Mouse (Mus musculus) G1E (cell line): ENCODE measurements around the gene Cpeb2. TPM values are rescaled to one million over a fixed set of nuclear protein-coding genes. Genes with fewer than 3 reads are reported as not detected.

Experiments used
- ATAC-seq: 2 replicates; pipeline ENCODE4 v1.8.0; 2016; ENCODE audit warnings: mild to moderate bottlenecking; ENCODE audit not compliant: insufficient number of reproducible peaks, poor library complexity, low FRiP score, severe bottlenecking; ENCODE audit errors: extremely low read depth
- DNase-seq: peaks from one replicate; pipeline ENCODE4 v3.0.0; 2012; ENCODE audit warnings: low spot score
- H3K27me3 ChIP-seq: 2 replicates; pipeline ENCODE4 v1.6.1; 2012; ENCODE audit warnings: mild to moderate bottlenecking, low read length, inconsistent platforms; ENCODE audit not compliant: insufficient read depth
- H3K36me3 ChIP-seq: replicated peaks from 2 replicates; pipeline ENCODE3; 2012; ENCODE audit warnings: mild to moderate bottlenecking, inconsistent platforms
- H3K4me1 ChIP-seq: 2 replicates; pipeline ENCODE4 v1.6.1; 2012; ENCODE audit warnings: low read depth, low read length, inconsistent platforms, mixed read lengths; ENCODE audit not compliant: insufficient read depth
- H3K4me3 ChIP-seq: 2 replicates; pipeline ENCODE4 v1.5.1; 2012; ENCODE audit warnings: low read depth, mild to moderate bottlenecking, inconsistent platforms, low read length, moderate library complexity, mixed read lengths
- H3K9me3 ChIP-seq: replicated peaks from 2 replicates; pipeline ENCODE4 v1.6.1; 2012; ENCODE audit warnings: inconsistent platforms
- CTCF ChIP-seq: IDR thresholded peaks from 2 replicates; pipeline ENCODE4 v1.5.1; 2012; ENCODE audit warnings: low read depth, low read length, inconsistent platforms, mixed read lengths
- GATA1 ChIP-seq: IDR thresholded peaks from 2 replicates; pipeline ENCODE4 v1.6.1; 2012; ENCODE audit warnings: borderline replicate concordance, low read length, inconsistent platforms, mixed read lengths
- GATA2 ChIP-seq: IDR thresholded peaks from 2 replicates; pipeline ENCODE4 v1.6.1; 2012; ENCODE audit warnings: low read depth, low read length, inconsistent platforms, borderline replicate concordance
- POLR2AphosphoS5 ChIP-seq: IDR thresholded peaks from 2 replicates; pipeline ENCODE4 v1.6.1; 2012; ENCODE audit warnings: low read depth, low read length, inconsistent platforms; ENCODE audit not compliant: insufficient replicate concordance
- TAL1 ChIP-seq: conservative IDR thresholded peaks from 2 replicates; pipeline ENCODE4 v1.6.1; 2012; ENCODE audit warnings: low read depth, low read length, inconsistent platforms, mixed read lengths
- polyA plus RNA-seq: library from polyadenylated mRNA; stranded (reverse); fragments of >175 nt; gene quantifications from 2 replicates; pipeline ENCODE4 v1.2.3, GENCODE M21; 2012
- total RNA-seq, 2 experiments: library from RNA; stranded (forward) in 1 of 2; stranded (reverse) in 1 of 2; fragments of 200-1000 nt in 1 of 2; fragments of >200 nt in 1 of 2; fragmentation: Nextera tagmentation in 1 of 2; gene quantifications; 2 replicates each; pipeline ENCODE4 v1.2.3; 2014 to 2017

The Cpeb2 gene
- total and polyA plus RNA-seq, 3 experiments = 3.1 to 13.1 (median 7.5) TPM

- Histone ChIP-seq H3K27me3 (no peaks in the 10 kb centered on the region), H3K36me3 (peaks cover 41% of the 10 kb centered on the region), H3K4me1 (no peaks in the 10 kb centered on the region), H3K9me3 (no peaks in the 10 kb centered on the region), H3K4me3 (no peak overlapping the region)
- TF ChIP-seq CTCF (no peak), GATA1 (no peak), GATA2 (no peak), TAL1 (no peak), POLR2AphosphoS5 (no peak)
- ATAC-seq (no peak), DNase-seq (no peak)
Observed at GRCm38 (mm10) chr5:43248001-43248430, 15.0 kb downstream of the Cpeb2 start.

GRCm38 (mm10) chr5:43257490-43257889 lies 24.5 kb downstream of the Cpeb2 start:
- H3K4me1 ChIP-seq = no peaks in the 10 kb centered on the region
- no peaks in the 10 kb centered on the region for H3K9me3 ChIP-seq
- DNase-seq (no peak), ATAC-seq (no peak)
- TF ChIP-seq GATA1 (no peak), POLR2AphosphoS5 (no peak), CTCF (no peak), GATA2 (no peak), TAL1 (no peak)
- H3K36me3 ChIP-seq = peaks cover 8% of the 10 kb centered on the region
- no peaks in the 10 kb centered on the region for H3K27me3 ChIP-seq
- H3K4me3 ChIP-seq = no peak overlapping the region

- H3K9me3 ChIP-seq = no peaks in the 10 kb centered on the region
- no peak for DNase-seq
- H3K27me3 ChIP-seq = no peaks in the 10 kb centered on the region
- no peak for ATAC-seq
- no peaks in the 10 kb centered on the region for H3K4me1 ChIP-seq
- H3K4me3 ChIP-seq = no peak overlapping the region
- peaks cover 10% of the 10 kb centered on the region for H3K36me3 ChIP-seq
- no peak for TF ChIP-seq TAL1
- TF ChIP-seq GATA2 = no peak
- TF ChIP-seq CTCF = no peak
- TF ChIP-seq POLR2AphosphoS5 = no peak
- TF ChIP-seq GATA1 = no peak
Observed at GRCm38 (mm10) chr5:43258472-43259142, 25.6 kb downstream of the Cpeb2 start.

- no peaks in the 10 kb centered on the region for H3K9me3 ChIP-seq
- H3K27me3 ChIP-seq = no peaks in the 10 kb centered on the region
- TF ChIP-seq CTCF (no peak), GATA1 (no peak), GATA2 (no peak), TAL1 (no peak), POLR2AphosphoS5 (no peak)
- ATAC-seq (no peak), DNase-seq (no peak)
- H3K4me1 ChIP-seq = no peaks in the 10 kb centered on the region
- H3K4me3 ChIP-seq = no peak overlapping the region
- H3K36me3 ChIP-seq = peaks cover 21% of the 10 kb centered on the region
Observed at GRCm38 (mm10) chr5:43261814-43262213, 28.8 kb downstream of the Cpeb2 start.

GRCm38 (mm10) chr5:43263951-43264350 lies 31.0 kb downstream of the Cpeb2 start:
- Histone ChIP-seq H3K36me3 (peaks cover 18% of the 10 kb centered on the region), H3K27me3 (no peaks in the 10 kb centered on the region), H3K9me3 (no peaks in the 10 kb centered on the region), H3K4me3 (no peak overlapping the region), H3K4me1 (no peaks in the 10 kb centered on the region)
- ATAC-seq (no peak), DNase-seq (no peak)
- TF ChIP-seq POLR2AphosphoS5 = no peak
- TF ChIP-seq CTCF = no peak
- no peak for TF ChIP-seq GATA1
- no peak for TF ChIP-seq GATA2
- TF ChIP-seq TAL1 = no peak

- TF ChIP-seq TAL1 (no peak), GATA2 (no peak), CTCF (no peak), GATA1 (no peak), POLR2AphosphoS5 (no peak)
- Histone ChIP-seq H3K36me3 (peaks cover 23% of the 10 kb centered on the region), H3K9me3 (no peaks in the 10 kb centered on the region), H3K4me3 (no peak overlapping the region), H3K4me1 (no peaks in the 10 kb centered on the region), H3K27me3 (no peaks in the 10 kb centered on the region)
- no peak for DNase-seq
- ATAC-seq = no peak
Observed at GRCm38 (mm10) chr5:43264696-43265095, 31.7 kb downstream of the Cpeb2 start.
